11 mouse cellular contexts compared by ENCODE assay signal in the genomic region with DNA sequence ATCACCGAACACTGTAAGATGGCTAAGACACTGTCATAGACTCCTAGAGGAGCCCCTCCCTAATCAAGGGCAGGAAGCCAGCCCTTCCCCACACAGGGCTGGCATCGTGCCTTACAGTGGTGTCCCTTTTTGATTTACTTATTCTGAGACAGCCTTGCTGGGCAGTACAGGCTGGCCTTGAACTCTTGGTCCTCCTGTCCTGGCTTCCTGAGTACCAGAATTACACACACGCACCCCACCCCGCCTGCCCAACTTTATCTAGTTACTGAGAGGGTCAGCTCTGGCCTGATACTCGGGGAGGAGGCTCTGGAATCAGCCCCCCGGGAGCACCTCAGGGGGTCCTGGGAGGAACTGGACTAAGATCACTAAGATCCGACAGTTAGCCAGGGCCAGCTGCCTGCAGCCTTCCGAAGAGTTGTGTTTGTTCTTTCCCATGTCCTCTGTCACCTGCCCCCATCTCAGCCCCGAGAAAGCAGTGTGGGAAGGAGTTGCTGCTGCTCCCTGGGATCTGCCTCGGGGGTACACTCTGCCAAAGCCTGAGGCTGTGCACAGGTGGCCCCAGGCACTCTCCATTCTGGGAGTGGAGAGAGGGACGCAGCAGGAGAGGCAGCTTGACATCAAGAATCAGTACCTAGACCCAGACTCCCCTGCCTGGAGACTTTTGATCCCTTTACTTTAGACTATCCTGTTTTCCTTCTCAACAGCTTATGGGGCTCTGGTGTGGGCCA. TPM values are rescaled to one million over a fixed set of nuclear protein-coding genes. Genes with fewer than 3 reads are reported as not detected.
A peak's percentile ranks its signal among the peaks of the same experiment; 100 is the strongest.
DNase-seq lines count a peak whose midpoint lies in the region; ATAC-seq and TF ChIP-seq lines count a peak whose summit lies in the region.
"Had no signal": no experiment of that assay in that cellular context is flagged by ENCODE, and none has a peak within 500 bp of the region (broad histone marks: within the 10 kb centered on the region; RNA-seq: fewer than 3 reads in every experiment).

No protein-coding gene starts in this region.

- WGBS in lung, adult 2 months = 35% methylated on average over 11 of the region's 11 CpGs
- WGBS in heart, embryonic 11.5 days (ENCODE audit: insufficient replicate concordance) = 46% methylated on average over 11 of the region's 11 CpGs
- WGBS in stomach, embryonic 16.5 days = 40% methylated on average over 11 of the region's 11 CpGs

- peaks cover 4% of the 10 kb centered on the region; the same call in 1 of the 2 replicates for H3K27me3 ChIP-seq in heart, embryonic 11.5 days (ENCODE audit: control insufficient read depth, insufficient read depth, low read length)
- no peaks in the 10 kb centered on the region for H3K27me3 ChIP-seq in stomach, embryonic 16.5 days (ENCODE audit: control insufficient read depth, insufficient read depth, low read length)

- H3K4me3 ChIP-seq in lung, adult 2 months (replicated peaks; ENCODE audit: extremely low read depth, low read depth, low read length) = no peak overlapping the region
- no peak overlapping the region for H3K4me3 ChIP-seq in heart, embryonic 11.5 days (ENCODE audit: low read depth, low read length)
- no peak overlapping the region for H3K4me3 ChIP-seq in stomach, embryonic 16.5 days (replicated peaks; ENCODE audit: low read length)

- H3K9me3 ChIP-seq in heart, embryonic 11.5 days (replicated peaks; ENCODE audit: control insufficient read depth, low read length) = no peaks in the 10 kb centered on the region
- H3K9me3 ChIP-seq in stomach, embryonic 16.5 days (replicated peaks; ENCODE audit: control insufficient read depth, low read length) = no peaks in the 10 kb centered on the region
- H3K9me3 ChIP-seq: G1E had no signal

- H3K4me2 ChIP-seq in heart, embryonic 11.5 days = 0 out of 2 replicates have a peak overlapping the region, but pooled peaks have one; percentile 1
- no peak overlapping the region for H3K4me2 ChIP-seq in stomach, embryonic 16.5 days (ENCODE audit: low read depth, low read length)

- H3K4me1 ChIP-seq in lung, adult 2 months (ENCODE audit: control insufficient read depth, insufficient read depth, low read length) = peaks cover 23% of the 10 kb centered on the region
- H3K4me1 ChIP-seq in heart, embryonic 11.5 days (ENCODE audit: control insufficient read depth, insufficient read depth, low read length) = peaks cover 37% of the 10 kb centered on the region
- H3K4me1 ChIP-seq in stomach, embryonic 16.5 days (ENCODE audit: control insufficient read depth, insufficient read depth, low read length) = peaks cover 22% of the 10 kb centered on the region

- no peak for TF ChIP-seq CTCF in lung, adult 2 months (IDR thresholded peaks at IDR 0.05; ENCODE audit: insufficient read depth, low read length)

- ATAC-seq in heart, embryonic 11.5 days (replicated peaks; ENCODE audit: insufficient number of reproducible peaks, low FRiP score, low TSS enrichment) = no peak
- peak; percentile 19; the same call in 1 of the 2 replicates for ATAC-seq in stomach, embryonic 16.5 days (ENCODE audit: insufficient read depth, low FRiP score)

- DNase-seq in lung, adult 18-20 months = peak; percentile 74 to 85
- no peak for DNase-seq in lung, adult 2 months
- peak; percentile 86 for DNase-seq in kidney, postnatal 14 days
- DNase-seq in spleen, postnatal 14 days (ENCODE audit: low spot score in 2 of 2) = no peak
- no peak for DNase-seq in gastrocnemius, postnatal 10 days
- no peak for DNase-seq in embryo, embryonic 11 days
- DNase-seq: cerebellum, adult 9-10 months; thymus, postnatal 25 days had no signal

- no peak overlapping the region for H3K9ac ChIP-seq in heart, embryonic 11.5 days (ENCODE audit: low read depth, low read length)
- H3K9ac ChIP-seq in stomach, embryonic 16.5 days (ENCODE audit: low read length) = no peak overlapping the region; the same call in 1 of the 2 replicates

- H3K36me3 ChIP-seq in heart, embryonic 11.5 days (ENCODE audit: control insufficient read depth, insufficient read depth, low read length) = no peaks in the 10 kb centered on the region
- H3K36me3 ChIP-seq in stomach, embryonic 16.5 days (ENCODE audit: control insufficient read depth, insufficient read depth, low read length) = no peaks in the 10 kb centered on the region
- H3K36me3 ChIP-seq: G1E had no signal

- H3K27ac ChIP-seq in heart, embryonic 11.5 days (ENCODE audit: low read depth, low read length) = no peak overlapping the region
- H3K27ac ChIP-seq in stomach, embryonic 16.5 days (ENCODE audit: low read length) = peak overlapping the region; percentile 39

- TF ChIP-seq POLR2A in lung, adult 2 months (IDR thresholded peaks at IDR 0.05; ENCODE audit: borderline replicate concordance, extremely low read depth, low read depth, low read length) = no peak

RNA-seq across cellular contexts. Expression of a gene that starts 18.3 kb away (rescaled TPM):
- polyA plus RNA-seq in lung, adult 2 months (2012; rRNA removed) = 72.5 and 75.9 TPM in 2 replicates
- 0.72 and 1.1 TPM in 2 replicates for polyA plus RNA-seq in heart, embryonic 11.5 days (2014; fragmentation: Nextera tagmentation; extraction: Ambion mirVana)
- polyA plus RNA-seq in stomach, embryonic 16.5 days (2015; fragmentation: Nextera tagmentation; extraction: Ambion mirVana) = 5.7 and 6.9 TPM in 2 replicates
- total RNA-seq in gastrocnemius, postnatal 10 days (2021) = 1 to 10 TPM; 2.9 to 4.1 TPM

Comparison
In these comparisons a context has a peak if more than half of its experiments do, and no peak if none do; other contexts are left out.
1. DNase-seq: peak in lung, adult 18-20 months (2 of 2) and kidney, postnatal 14 days (single experiment); none in lung, adult 2 months (single experiment), spleen, postnatal 14 days (0 of 2), gastrocnemius, postnatal 10 days (single experiment) and embryo, embryonic 11 days (single experiment).